21 mouse cellular contexts compared by ENCODE assay signal in the genomic region with DNA sequence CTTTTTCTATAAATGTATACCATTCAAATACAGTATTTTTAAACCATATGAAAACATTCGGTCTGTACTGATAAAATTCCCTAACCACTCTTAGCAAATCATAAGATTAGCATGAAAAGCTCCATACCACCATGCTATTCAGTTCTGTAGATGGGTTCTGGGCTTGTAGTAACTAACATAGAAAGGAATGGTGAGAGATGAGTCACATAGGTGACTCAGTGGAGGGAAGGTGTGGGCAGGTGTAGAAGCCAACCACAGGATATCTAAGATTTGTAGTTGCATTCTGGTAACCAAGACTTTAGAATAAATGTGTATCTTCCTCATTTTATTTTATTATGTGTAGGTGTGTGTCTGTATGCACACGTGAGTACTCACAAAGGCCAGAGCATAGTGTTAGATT.
DNase-seq lines count a peak whose midpoint lies in the region; ATAC-seq and TF ChIP-seq lines count a peak whose summit lies in the region.
"Had no signal": no experiment of that assay in that cellular context is flagged by ENCODE, and none has a peak within 500 bp of the region (broad histone marks: within the 10 kb centered on the region; RNA-seq: fewer than 3 reads in every experiment).

No protein-coding gene starts in this region.

- no peak for DNase-seq in frontal cortex, postnatal 36 days (ENCODE audit: low spot score in 2 of 2)
- no peak for DNase-seq in Patski (ENCODE audit: low read depth, low spot score)
- peak; percentile 51 for DNase-seq in brain, adult 2 months (ENCODE audit: low read depth, low spot score)
- DNase-seq in thymus, postnatal 14 days = no peak
- no peak for DNase-seq in heart, postnatal 14 days
- DNase-seq: adrenal gland, adult 2 months; adrenal gland, adult 8-10 months; adrenal gland, postnatal 10 days; adrenal gland, postnatal 14 days; adrenal gland, postnatal 25 days; adrenal gland, postnatal 36 days; B cell, adult 2 months; cerebellum, adult 11 months; cerebellum, adult 11-12 months; cerebellum, adult 18-20 months; cerebellum, adult 2 months; cerebellum, adult 8-10 months had no signal

- H3K27me3 ChIP-seq in Patski = no peaks in the 10 kb centered on the region
- H3K27me3 ChIP-seq: CH12.LX had no signal

- in situ Hi-C loops in Patski (cut with MboI; ENCODE audit: low pct_unique_long_range_greater_than_20kb) = no loop called here

- CTCF ChIA-PET in Patski (lab: Charles Lee) = interaction anchor here (0.7 kb wide), 1 partner anchor 15 kb away, joined by 3 read pairs; no protein-coding TSS in a partner anchor

- peak; percentile 41; the same call in 1 of the 2 replicates for ATAC-seq in frontal cortex, adult (ENCODE audit: low TSS enrichment)
- ATAC-seq in Patski = peak; percentile 60
- ATAC-seq: activated CD4-positive, CD25-positive, alpha-beta regulatory T cell, adult 4 months; CD4-positive, CD25-positive, alpha-beta regulatory T cell, adult 4 months had no signal

- POLR2A ChIA-PET in Patski (lab: Charles Lee) = no interaction called here

- intact Hi-C loops in heart, postnatal 14 days (cut with DNase I) = no loop called here

- TF ChIP-seq CTCF in Patski (IDR thresholded peaks at IDR 0.05) = no peak
